Mouse (Mus musculus): ENCODE data around the gene Prr3. TPM values are rescaled to one million over a fixed set of nuclear protein-coding genes. Genes with fewer than 3 reads are reported as not detected.

Prr3 gene
- polyA plus RNA-seq, 1 experiment = 33.5 TPM

DNA sequence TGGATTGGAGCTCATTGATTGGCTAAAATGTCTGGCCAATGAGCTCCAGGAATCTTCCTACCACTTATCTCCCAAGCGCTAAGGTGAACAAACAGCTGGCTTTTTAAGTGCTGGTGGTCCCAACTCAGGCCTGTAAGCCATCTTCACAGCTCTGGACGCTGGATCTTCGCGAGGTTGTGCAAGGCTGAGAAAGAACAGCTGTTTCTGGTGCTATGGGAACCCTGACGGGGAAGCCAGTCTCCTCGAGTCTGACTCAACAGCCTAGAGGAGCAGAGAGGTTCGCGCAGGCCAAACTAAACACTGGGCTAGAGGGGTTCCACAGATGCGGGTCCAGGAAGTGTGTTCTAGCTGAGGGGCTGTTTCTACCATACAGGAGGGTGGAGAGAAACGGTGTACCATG is 11.7 kb upstream of the Prr3 start:
- peak overlapping the region; percentile 8 for H3K9ac ChIP-seq (ENCODE audit: low read depth, poor library complexity, severe bottlenecking)
- peaks cover 14% of the 10 kb centered on the region; the same call in 1 of the 2 replicates for H3K36me3 ChIP-seq (ENCODE audit: control insufficient read depth, insufficient read depth, low read length, poor library complexity, severe bottlenecking)
- no peaks in the 10 kb centered on the region for H3K27me3 ChIP-seq (ENCODE audit: control insufficient read depth, insufficient read depth, low read length, poor library complexity, severe bottlenecking)
- H3K4me3 ChIP-seq (ENCODE audit: low read depth, low read length) = peak overlapping the region; percentile 55
- H3K9me3 ChIP-seq (replicated peaks; ENCODE audit: control insufficient read depth, insufficient read depth, low read length, poor library complexity, severe bottlenecking) = no peaks in the 10 kb centered on the region
- peak overlapping the region; percentile 32; the same call in 1 of the 2 replicates for H3K27ac ChIP-seq (ENCODE audit: insufficient read depth, low read length)
- no peaks in the 10 kb centered on the region for H3K4me1 ChIP-seq (ENCODE audit: control insufficient read depth, insufficient read depth, low read length)
- no peak for TF ChIP-seq EP300 (IDR thresholded peaks at IDR 0.05; ENCODE audit: insufficient read depth, low read depth, low read length)
- no peak for TF ChIP-seq POLR2A (IDR thresholded peaks at IDR 0.05; ENCODE audit: insufficient read depth, low read length)
- TF ChIP-seq CTCF (IDR thresholded peaks at IDR 0.05; ENCODE audit: low read depth, low read length) = no peak

DNA sequence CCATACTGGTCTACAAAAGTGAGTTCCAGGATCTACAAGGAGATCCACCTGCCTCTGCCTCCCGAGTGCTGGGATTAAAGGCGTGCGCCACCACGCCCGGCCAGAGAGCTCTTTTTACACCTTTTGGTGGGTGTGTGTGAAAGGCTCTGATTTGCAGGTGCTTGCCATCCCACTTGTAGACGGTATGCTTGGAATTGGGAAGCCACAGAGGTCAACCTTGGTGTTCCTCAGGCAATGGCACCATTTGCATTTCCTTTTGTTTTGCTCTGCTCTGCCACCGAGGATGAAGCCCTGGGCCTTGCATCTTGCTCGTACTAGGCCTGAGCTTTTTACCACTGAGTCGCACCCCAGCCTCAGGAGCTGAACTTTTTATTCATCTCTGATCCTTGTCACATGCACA is 1.7 kb upstream of the Prr3 start:
- Histone ChIP-seq H3K9me3 (replicated peaks; ENCODE audit: control insufficient read depth, insufficient read depth, low read length, poor library complexity, severe bottlenecking) (no peaks in the 10 kb centered on the region), H3K36me3 (ENCODE audit: control insufficient read depth, insufficient read depth, low read length, poor library complexity, severe bottlenecking) (peaks cover 12% of the 10 kb centered on the region; the same call in 1 of the 2 replicates), H3K9ac (ENCODE audit: low read depth, poor library complexity, severe bottlenecking) (no peak overlapping the region), H3K4me3 (ENCODE audit: low read depth, low read length) (no peak overlapping the region), H3K27ac (ENCODE audit: insufficient read depth, low read length) (no peak overlapping the region), H3K4me1 (ENCODE audit: control insufficient read depth, insufficient read depth, low read length) (no peaks in the 10 kb centered on the region), H3K27me3 (ENCODE audit: control insufficient read depth, insufficient read depth, low read length, poor library complexity, severe bottlenecking) (no peaks in the 10 kb centered on the region)
- no peak for TF ChIP-seq CTCF (IDR thresholded peaks at IDR 0.05; ENCODE audit: low read depth, low read length)
- no peak for TF ChIP-seq POLR2A (IDR thresholded peaks at IDR 0.05; ENCODE audit: insufficient read depth, low read length)
- no peak for TF ChIP-seq EP300 (IDR thresholded peaks at IDR 0.05; ENCODE audit: insufficient read depth, low read depth, low read length)

DNA sequence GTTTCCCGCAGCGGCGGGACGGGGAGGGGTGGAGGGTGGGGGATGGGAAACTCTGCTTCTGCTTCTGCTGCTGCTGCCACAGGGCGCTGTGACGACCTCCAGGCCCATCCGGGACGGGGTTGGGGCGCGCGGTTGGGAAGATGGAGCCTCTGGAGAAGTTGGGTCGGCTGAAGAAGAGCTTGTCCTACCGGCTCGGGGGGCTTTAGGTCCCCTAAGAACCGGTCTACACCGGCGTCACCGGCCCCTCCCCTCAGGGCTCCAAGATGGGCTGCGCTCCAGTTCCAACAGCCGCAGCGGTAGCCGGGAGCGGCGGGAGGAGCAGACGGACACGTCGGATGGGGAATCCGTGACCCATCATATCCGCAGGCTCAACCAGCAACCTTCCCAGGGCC is 323 bp upstream of the Prr3 start:
- H3K4me3 ChIP-seq (ENCODE audit: low read depth, low read length) = peak overlapping the region; percentile 92
- H3K36me3 ChIP-seq (ENCODE audit: control insufficient read depth, insufficient read depth, low read length, poor library complexity, severe bottlenecking) = peaks cover 17% of the 10 kb centered on the region; the same call in 1 of the 2 replicates

DNA sequence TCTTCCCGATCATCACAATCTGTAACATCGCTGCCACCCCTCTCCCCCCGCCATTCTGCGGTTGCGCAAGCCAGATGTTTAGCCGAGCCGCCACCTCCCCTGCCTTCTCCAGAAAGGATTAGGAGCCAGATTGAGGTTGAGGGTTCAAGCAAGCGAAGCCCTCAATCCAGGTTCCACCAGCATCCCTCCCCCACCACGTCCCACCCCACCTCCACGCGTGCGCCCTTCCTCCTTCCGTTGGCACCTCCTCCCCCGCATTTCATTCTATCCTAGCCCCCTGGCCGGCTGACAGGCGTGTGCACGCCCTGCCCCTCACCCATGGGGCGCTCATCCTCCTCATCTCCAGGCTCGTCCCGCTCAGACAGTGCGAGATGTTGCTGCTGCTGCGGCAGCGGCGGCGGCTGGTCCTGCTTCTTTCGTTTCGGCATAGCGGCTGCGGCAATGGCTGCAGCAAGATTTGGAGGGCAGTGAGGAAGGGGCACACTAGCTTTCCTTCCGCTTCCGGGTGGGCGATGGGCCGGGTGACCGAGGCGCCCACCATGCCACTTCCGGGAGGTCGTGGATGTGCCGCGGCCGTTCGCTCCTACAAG is 1.1 kb downstream of the Prr3 start:
- Histone ChIP-seq H3K9me3 (replicated peaks; ENCODE audit: control insufficient read depth, insufficient read depth, low read length, poor library complexity, severe bottlenecking) (no peaks in the 10 kb centered on the region), H3K36me3 (ENCODE audit: control insufficient read depth, insufficient read depth, low read length, poor library complexity, severe bottlenecking) (peaks cover 20% of the 10 kb centered on the region; the same call in 1 of the 2 replicates)

More for the DNA sequence above, 323 bp upstream of the Prr3 start:
- TF ChIP-seq POLR2A (IDR thresholded peaks at IDR 0.05; ENCODE audit: insufficient read depth, low read length) = no peak
- Histone ChIP-seq H3K27ac (ENCODE audit: insufficient read depth, low read length) (peak overlapping the region; percentile 2; the same call in 1 of the 2 replicates), H3K4me1 (ENCODE audit: control insufficient read depth, insufficient read depth, low read length) (no peaks in the 10 kb centered on the region), H3K9ac (ENCODE audit: low read depth, poor library complexity, severe bottlenecking) (peak overlapping the region; percentile 92), H3K27me3 (ENCODE audit: control insufficient read depth, insufficient read depth, low read length, poor library complexity, severe bottlenecking) (no peaks in the 10 kb centered on the region), H3K9me3 (replicated peaks; ENCODE audit: control insufficient read depth, insufficient read depth, low read length, poor library complexity, severe bottlenecking) (no peaks in the 10 kb centered on the region)

DNA sequence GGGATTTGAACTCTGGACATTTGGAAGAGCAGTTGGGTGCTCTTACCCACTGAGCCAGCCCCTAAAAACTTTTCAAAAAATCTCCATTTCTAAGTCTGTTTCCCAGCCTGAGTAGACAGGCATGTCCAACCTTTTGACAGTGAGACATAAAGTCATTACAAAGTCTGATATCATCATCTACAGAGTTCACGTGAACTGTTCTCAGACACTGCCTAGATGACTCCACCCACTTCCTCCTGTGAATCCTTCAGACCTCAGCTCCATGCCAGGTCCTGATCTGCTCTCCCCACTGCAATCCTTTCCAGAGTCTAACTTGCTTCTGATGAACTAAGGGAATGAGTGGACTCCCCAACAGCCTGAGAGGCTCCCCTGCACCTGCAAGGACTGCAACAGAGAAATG is 7.9 kb downstream of the Prr3 start:
- peaks cover 8% of the 10 kb centered on the region; the same call in 1 of the 2 replicates for H3K36me3 ChIP-seq (ENCODE audit: control insufficient read depth, insufficient read depth, low read length, poor library complexity, severe bottlenecking)

More for the DNA sequence above, 1.1 kb downstream of the Prr3 start:
- TF ChIP-seq POLR2A (IDR thresholded peaks at IDR 0.05; ENCODE audit: insufficient read depth, low read length) = no peak
- no peak for TF ChIP-seq EP300 (IDR thresholded peaks at IDR 0.05; ENCODE audit: insufficient read depth, low read depth, low read length)
- no peak for TF ChIP-seq CTCF (IDR thresholded peaks at IDR 0.05; ENCODE audit: low read depth, low read length)
- Histone ChIP-seq H3K27ac (ENCODE audit: insufficient read depth, low read length) (peak overlapping the region; percentile 61), H3K4me1 (ENCODE audit: control insufficient read depth, insufficient read depth, low read length) (no peaks in the 10 kb centered on the region), H3K9ac (ENCODE audit: low read depth, poor library complexity, severe bottlenecking) (peak overlapping the region; percentile 92), H3K27me3 (ENCODE audit: control insufficient read depth, insufficient read depth, low read length, poor library complexity, severe bottlenecking) (no peaks in the 10 kb centered on the region), H3K4me3 (ENCODE audit: low read depth, low read length) (peak overlapping the region; percentile 92)

DNA sequence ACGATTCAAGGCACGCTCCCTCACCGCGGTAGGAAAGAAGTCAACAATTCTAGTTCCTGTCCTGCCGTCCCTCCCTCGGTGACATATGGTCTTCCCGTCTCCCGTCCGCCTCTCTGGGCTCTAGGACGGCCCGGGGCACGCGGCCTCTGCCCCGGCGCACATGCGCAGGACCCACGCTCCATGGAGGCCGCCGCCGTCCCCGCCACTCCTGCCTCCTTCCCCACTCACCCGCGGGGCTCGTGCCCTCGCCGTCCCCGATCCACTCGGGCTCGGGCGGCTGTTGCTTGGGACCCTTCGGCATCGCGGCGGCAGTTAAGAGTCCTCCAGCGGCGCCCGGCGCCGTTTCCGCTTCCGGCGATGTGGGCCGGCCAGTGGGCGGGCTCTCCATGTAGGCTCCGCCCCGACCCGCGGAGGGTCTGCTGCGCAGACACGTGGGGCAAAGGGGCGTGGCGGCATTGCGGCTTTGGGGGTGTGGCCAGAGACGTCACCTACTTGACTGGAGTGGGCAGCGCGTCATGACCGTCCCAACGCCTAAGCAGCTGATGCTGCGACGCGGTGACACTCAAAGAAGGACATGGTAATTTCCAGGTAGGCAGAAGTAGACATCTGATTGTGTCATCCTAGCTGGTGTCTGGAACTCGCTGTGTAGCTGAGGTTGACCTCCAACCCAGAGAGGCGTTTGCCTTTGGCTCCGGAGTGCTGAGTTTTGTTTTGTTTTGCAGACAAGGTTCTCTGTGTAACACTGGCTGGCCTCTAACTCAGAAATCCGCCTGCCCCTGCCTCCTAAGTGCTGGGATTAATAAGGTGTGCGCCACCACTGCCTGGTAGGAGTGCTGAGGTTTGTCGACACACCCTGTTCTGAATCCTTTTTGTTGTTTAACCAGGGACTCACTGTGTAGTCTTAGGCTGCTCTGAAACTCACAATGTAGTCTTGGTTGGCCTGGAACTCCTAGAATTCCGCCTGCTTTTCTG is 10.3 kb downstream of the Prr3 start, which contains the start of gene Abcf1:
Gene Abcf1, minus strand, starts transcription at position 344 of the 972 bp plus-strand sequence.
- TF ChIP-seq CTCF (IDR thresholded peaks at IDR 0.05; ENCODE audit: low read depth, low read length) (no peak), POLR2A (IDR thresholded peaks at IDR 0.05; ENCODE audit: insufficient read depth, low read length) (no peak), EP300 (IDR thresholded peaks at IDR 0.05; ENCODE audit: insufficient read depth, low read depth, low read length) (no peak)
- Histone ChIP-seq H3K27ac (ENCODE audit: insufficient read depth, low read length) (no peak within 1 kb of the TSS), H3K27me3 (ENCODE audit: control insufficient read depth, insufficient read depth, low read length, poor library complexity, severe bottlenecking) (no peaks in the 10 kb centered on the region), H3K4me3 (ENCODE audit: low read depth, low read length) (peak within 1 kb of the TSS; percentile 98), H3K9ac (ENCODE audit: low read depth, poor library complexity, severe bottlenecking) (peak within 1 kb of the TSS; percentile 62), H3K36me3 (ENCODE audit: control insufficient read depth, insufficient read depth, low read length, poor library complexity, severe bottlenecking) (peaks cover 10% of the 10 kb centered on the region), H3K9me3 (replicated peaks; ENCODE audit: control insufficient read depth, insufficient read depth, low read length, poor library complexity, severe bottlenecking) (no peaks in the 10 kb centered on the region), H3K4me1 (ENCODE audit: control insufficient read depth, insufficient read depth, low read length) (no peaks in the 10 kb centered on the region)

More for the DNA sequence above, 7.9 kb downstream of the Prr3 start:
- Histone ChIP-seq H3K4me3 (ENCODE audit: low read depth, low read length) (no peak overlapping the region), H3K27ac (ENCODE audit: insufficient read depth, low read length) (no peak overlapping the region), H3K27me3 (ENCODE audit: control insufficient read depth, insufficient read depth, low read length, poor library complexity, severe bottlenecking) (no peaks in the 10 kb centered on the region), H3K9me3 (replicated peaks; ENCODE audit: control insufficient read depth, insufficient read depth, low read length, poor library complexity, severe bottlenecking) (no peaks in the 10 kb centered on the region), H3K4me1 (ENCODE audit: control insufficient read depth, insufficient read depth, low read length) (no peaks in the 10 kb centered on the region), H3K9ac (ENCODE audit: low read depth, poor library complexity, severe bottlenecking) (no peak overlapping the region)
- TF ChIP-seq CTCF (IDR thresholded peaks at IDR 0.05; ENCODE audit: low read depth, low read length) = no peak

All from ES-Bruce4 (cell line).